Mouse (Mus musculus) neural tube, embryonic 14.5 days (tissue): ENCODE measurements around the gene Ptgds. TPM values are rescaled to one million over a fixed set of nuclear protein-coding genes. Genes with fewer than 3 reads are reported as not detected.

ENCODE experiments used
- ATAC-seq: fragments of 200-750 bp; cut with Nextera tagmentation; 2 replicates; pipeline ENCODE4 v1.8.0; 2017; ENCODE audit warnings: low read depth, mild to moderate bottlenecking, moderate TSS enrichment, moderate library complexity
- H3K27ac ChIP-seq: fragments of 300-500 bp; sonication (generic); 2 replicates; pipeline ENCODE4 v1.5.1; 2014; ENCODE audit warnings: low read depth, mild to moderate bottlenecking, control low read depth, low read length, moderate library complexity, mixed read lengths
- H3K27me3 ChIP-seq: fragments of 300-500 bp; sonication (generic); 2 replicates; pipeline ENCODE4 v1.6.1; 2014; ENCODE audit warnings: low read length; ENCODE audit not compliant: control insufficient read depth, insufficient read depth
- H3K36me3 ChIP-seq: fragments of 300-500 bp; sonication (generic); 2 replicates; pipeline ENCODE4 v1.6.1; 2014; ENCODE audit warnings: low read length, mixed read lengths; ENCODE audit not compliant: control insufficient read depth, insufficient read depth
- H3K4me1 ChIP-seq: fragments of 300-500 bp; sonication (generic); 2 replicates; pipeline ENCODE4 v1.6.1; 2014; ENCODE audit warnings: low read length; ENCODE audit not compliant: control insufficient read depth, insufficient read depth
- H3K4me2 ChIP-seq: fragments of 300-500 bp; sonication (generic); 2 replicates; pipeline ENCODE4 v1.6.1; 2014; ENCODE audit warnings: mild to moderate bottlenecking, low read depth, low read length, control low read depth
- H3K4me3 ChIP-seq: fragments of 300-500 bp; sonication (generic); 2 replicates; pipeline ENCODE4 v1.5.1; 2014; ENCODE audit warnings: low read depth, low read length, control low read depth, mixed read lengths
- H3K9ac ChIP-seq: fragments of 300-500 bp; sonication (generic); replicated peaks from 2 replicates; pipeline ENCODE4 v1.6.1; 2014; ENCODE audit warnings: low read depth, mild to moderate bottlenecking, control low read depth, low read length, mixed read lengths
- H3K9me3 ChIP-seq: fragments of 300-500 bp; sonication (generic); 2 replicates; pipeline ENCODE4 v1.6.1; 2016; ENCODE audit warnings: low read length; ENCODE audit not compliant: control insufficient read depth
- WGBS: fragments of 180-500 bp; shearing (Covaris S2); extraction: QIAGEN DNeasy Blood & Tissue Kit; methylation state at CpG from one replicate; pipeline ENCODE4 v1.1.7; 2014; 5-methylcytosine and 5-hydroxymethylcytosine counted together
- polyA plus RNA-seq: library from polyadenylated mRNA; unstranded; fragments of >200 nt; fragmentation: Nextera tagmentation; extraction: Ambion mirVana; gene quantifications from 2 replicates; pipeline ENCODE4 v1.2.1, GENCODE M21; 2014

Ptgds gene
- polyA plus RNA-seq, 1 experiment from 2014 or later, result 5.6 TPM

DNA sequence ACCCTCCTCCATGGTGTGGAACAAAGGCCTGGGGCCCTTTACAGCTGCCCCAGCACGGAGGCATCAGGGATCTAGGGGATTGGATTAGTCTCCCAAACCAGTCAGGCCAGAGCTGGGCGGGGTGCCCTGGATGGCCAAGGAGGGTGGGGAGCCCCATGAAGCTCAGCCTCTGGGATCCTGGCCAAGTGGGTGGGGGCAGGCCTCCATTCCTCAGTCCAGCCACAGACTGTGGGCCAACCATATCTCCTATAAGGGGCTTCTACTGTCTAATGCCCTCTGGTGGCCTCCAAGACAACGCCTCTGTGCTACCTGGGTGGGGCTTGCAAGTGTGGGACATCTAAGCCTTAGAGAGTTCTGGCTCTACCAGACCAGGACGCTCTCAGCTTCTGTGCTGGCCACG is 10.9 kb downstream of the Ptgds start:
- no peaks in the 10 kb centered on the region for H3K9me3 ChIP-seq
- H3K4me1 ChIP-seq, result peaks cover 17% of the 10 kb centered on the region
- H3K27me3 ChIP-seq, result no peaks in the 10 kb centered on the region
- ATAC-seq, result no peak
- H3K9ac ChIP-seq, result no peak overlapping the region
- H3K27ac ChIP-seq, result no peak overlapping the region
- 0 out of 2 replicates have a peak, but pooled peaks cover 5% of the 10 kb centered on the region for H3K36me3 ChIP-seq
- no peak overlapping the region for H3K4me2 ChIP-seq
- no peak overlapping the region for H3K4me3 ChIP-seq
- WGBS, result 76% methylated on average over 5 of the region's 5 CpGs

DNA sequence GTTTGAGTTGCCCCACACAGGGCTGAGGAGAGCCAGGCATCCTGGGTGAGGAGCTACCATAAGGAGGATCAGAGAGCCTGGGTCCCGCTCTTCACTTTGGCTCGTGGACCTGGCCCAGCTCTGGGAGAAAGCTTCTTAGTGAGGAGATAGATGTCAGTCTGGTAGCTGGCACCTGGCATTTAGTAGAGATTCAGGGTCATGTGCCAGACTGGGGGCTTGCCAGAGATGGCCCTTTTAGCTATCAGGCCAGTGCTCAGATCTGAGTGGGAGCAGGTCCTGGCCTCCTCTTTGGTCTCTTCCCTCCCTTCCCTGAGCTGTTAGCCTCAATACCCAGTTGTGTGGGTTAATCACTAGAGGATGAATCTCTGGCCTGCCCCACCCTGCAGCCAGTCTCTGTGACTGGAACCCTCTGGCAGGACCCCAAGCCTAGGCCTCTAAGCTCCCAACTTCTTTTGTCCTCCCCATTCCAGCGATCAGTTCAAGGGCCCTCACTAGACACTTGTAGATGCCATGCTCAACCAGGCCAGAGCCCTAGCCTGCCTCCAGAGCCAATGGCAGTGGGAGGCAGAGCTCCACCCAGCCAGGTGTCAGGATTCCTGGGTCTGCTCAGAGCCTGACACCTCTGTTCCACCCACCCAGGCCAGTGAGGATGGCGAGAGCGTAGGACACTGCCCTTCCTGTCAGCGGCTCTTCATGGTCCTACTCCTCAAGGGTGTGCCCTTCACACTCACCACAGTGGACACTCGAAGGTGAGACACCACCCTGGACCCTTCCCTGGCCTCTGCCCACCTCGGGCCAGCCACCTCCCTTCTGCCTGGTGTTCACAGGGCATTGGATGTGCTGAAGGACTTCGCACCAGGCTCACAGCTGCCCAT is 12.6 kb downstream of the Ptgds start:
- no peak overlapping the region for H3K4me2 ChIP-seq
- H3K27ac ChIP-seq, result no peak overlapping the region
- no peaks in the 10 kb centered on the region for H3K9me3 ChIP-seq
- WGBS, result 92% methylated on average over 9 of the region's 9 CpGs
- H3K36me3 ChIP-seq, result 0 out of 2 replicates have a peak, but pooled peaks cover 5% of the 10 kb centered on the region
- no peak for ATAC-seq
- peaks cover 17% of the 10 kb centered on the region for H3K4me1 ChIP-seq
- no peaks in the 10 kb centered on the region for H3K27me3 ChIP-seq
- H3K4me3 ChIP-seq, result no peak overlapping the region
- H3K9ac ChIP-seq, result no peak overlapping the region

DNA sequence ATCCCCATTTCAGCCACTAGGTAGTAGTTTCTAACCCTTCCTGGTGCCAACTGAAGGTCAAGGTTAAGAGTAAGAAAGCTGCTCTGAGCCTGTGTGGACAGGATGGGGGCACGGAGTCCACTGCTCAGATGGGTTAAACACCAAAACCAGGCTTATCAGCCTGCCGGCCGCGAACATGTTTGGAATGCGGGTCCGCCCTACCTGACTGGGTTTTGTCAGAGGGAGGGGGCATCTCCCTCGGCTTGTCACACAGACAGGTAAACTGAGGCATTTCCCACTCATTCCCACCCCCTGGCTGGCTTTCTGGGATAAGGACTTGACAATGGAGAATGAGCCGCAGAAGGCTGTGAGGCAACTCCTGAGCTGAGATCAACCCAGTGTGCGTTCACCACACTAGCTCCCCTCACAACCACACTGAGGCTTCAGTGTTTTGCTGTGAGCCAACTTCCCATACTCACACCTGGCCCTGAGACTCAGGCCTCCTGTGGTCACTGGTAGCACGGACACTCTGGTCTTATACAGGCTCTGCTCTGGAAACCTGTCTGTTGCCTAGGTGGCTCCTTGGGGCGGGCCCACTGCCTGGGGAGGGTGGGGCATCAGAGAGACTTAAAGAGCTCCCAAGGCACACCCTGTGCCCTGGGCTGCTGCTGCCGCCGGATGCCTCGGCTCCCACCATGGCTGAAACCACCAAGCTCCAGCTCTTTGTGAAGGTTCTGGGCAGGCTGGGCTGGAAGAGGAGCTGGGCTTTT is 13.5 kb downstream of the Ptgds start, which contains the start of gene Clic3:
TSS of gene Clic3 (plus strand) at position 634 of the 749 bp plus-strand sequence.
- Histone ChIP-seq H3K9me3 (no peaks in the 10 kb centered on the region), H3K27ac (no peak within 1 kb of the TSS), H3K4me3 (no peak within 1 kb of the TSS), H3K9ac (no peak within 1 kb of the TSS), H3K4me2 (no peak within 1 kb of the TSS), H3K4me1 (peaks cover 16% of the 10 kb centered on the region), H3K36me3 (0 out of 2 replicates have a peak, but pooled peaks cover 5% of the 10 kb centered on the region), H3K27me3 (no peaks in the 10 kb centered on the region)
- ATAC-seq, result no peak
- 62% methylated on average over 14 of the region's 14 CpGs for WGBS

DNA sequence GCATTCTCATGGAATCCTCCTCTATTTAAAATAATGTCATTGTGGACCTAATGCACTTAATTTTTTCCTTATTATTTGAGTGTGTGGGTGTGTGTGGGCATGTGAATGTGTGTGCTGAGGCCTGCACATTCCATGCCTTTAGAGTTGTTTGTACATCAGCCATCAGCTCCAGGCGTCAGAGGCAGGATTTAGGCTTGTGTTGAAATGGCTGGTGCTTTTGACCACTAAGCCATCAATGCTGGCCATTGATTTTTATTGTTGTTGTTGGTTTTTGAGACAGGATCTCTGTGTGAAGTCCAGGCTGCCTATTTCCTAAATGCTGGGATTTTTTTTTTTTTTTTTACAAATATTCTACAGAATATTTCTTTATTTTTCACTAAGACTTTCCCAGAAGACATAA is 16.9 kb downstream of the Ptgds start:
- H3K36me3 ChIP-seq, result 0 out of 2 replicates have a peak, but pooled peaks cover 4% of the 10 kb centered on the region
- no peak overlapping the region for H3K27ac ChIP-seq
- no peaks in the 10 kb centered on the region for H3K27me3 ChIP-seq
- no peaks in the 10 kb centered on the region for H3K4me1 ChIP-seq
- WGBS, result 38% methylated on average over 1 of the region's 1 CpGs
- no peak for ATAC-seq
- H3K4me3 ChIP-seq, result no peak overlapping the region
- H3K4me2 ChIP-seq, result no peak overlapping the region
- no peak overlapping the region for H3K9ac ChIP-seq
- no peaks in the 10 kb centered on the region for H3K9me3 ChIP-seq

DNA sequence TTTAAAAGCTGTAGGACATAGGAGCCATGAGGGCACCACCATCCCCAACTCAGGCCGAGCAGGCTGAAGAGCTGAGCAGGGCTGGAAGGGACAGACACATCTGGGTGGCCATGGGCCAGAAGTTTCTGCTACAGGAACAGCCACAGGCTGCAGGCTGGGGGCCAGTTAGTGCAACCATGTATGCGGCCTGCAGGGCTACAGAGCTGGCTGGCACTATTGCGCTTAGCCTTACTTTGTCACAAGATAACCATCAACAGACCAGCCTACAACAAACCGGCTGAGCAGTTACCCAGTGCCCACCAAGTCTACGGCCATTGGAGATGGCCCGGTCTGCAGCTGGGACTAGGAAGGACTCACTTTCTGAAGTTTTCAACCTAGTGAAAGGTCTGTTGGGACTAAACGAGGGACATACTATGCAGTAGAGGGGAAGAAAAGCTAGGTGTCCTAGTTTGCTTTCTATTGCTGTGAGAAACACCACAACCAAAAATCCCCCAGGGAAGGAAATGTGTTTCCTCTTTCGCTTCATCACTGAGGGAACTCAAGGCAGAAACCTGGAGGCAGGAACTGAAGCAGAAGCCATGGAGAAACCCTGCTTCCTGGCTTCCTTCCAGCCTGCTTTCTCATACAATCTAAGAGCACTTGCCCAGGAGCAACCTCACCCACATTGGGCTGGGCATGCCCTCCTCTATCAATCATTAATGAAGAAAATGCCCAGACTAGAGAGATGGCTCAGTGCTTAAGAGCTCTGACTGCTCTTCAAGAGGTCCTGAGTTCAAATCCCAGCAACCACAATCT is 18.8 kb downstream of the Ptgds start:
- H3K4me2 ChIP-seq, result no peak overlapping the region
- 88% methylated on average over 8 of the region's 8 CpGs for WGBS

DNA sequence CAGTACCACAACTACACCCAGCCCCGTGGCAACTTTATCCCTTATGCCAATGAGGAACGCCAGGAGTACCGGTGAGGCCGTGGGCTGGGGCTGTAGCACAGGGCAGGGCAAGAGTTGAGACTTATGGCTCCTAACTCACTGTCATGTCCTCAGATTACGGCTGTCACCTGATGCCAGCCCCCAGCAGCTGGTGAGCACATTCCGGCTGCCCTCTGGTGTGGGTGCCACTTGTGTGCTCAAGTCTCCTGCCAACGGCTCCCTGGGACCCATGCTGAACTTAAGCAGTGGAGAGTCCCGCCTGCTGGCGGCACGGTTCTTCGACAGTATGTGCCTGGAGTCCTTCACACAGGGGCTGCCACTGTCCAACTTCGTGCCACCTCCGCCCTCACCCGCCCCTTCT is 27.2 kb downstream of the Ptgds start:
- Histone ChIP-seq H3K9me3 (no peaks in the 10 kb centered on the region), H3K27ac (no peak overlapping the region), H3K4me3 (no peak overlapping the region), H3K27me3 (no peaks in the 10 kb centered on the region), H3K9ac (no peak overlapping the region), H3K4me2 (no peak overlapping the region), H3K36me3 (peaks cover 71% of the 10 kb centered on the region), H3K4me1 (no peaks in the 10 kb centered on the region)
- 93% methylated on average over 14 of the region's 14 CpGs for WGBS
- no peak for ATAC-seq

More for the DNA sequence above, 18.8 kb downstream of the Ptgds start:
- no peak overlapping the region for H3K4me3 ChIP-seq
- H3K27me3 ChIP-seq, result no peaks in the 10 kb centered on the region
- no peaks in the 10 kb centered on the region for H3K9me3 ChIP-seq
- H3K9ac ChIP-seq, result no peak overlapping the region
- peaks cover 17% of the 10 kb centered on the region; the same call in 1 of the 2 replicates for H3K36me3 ChIP-seq
- no peaks in the 10 kb centered on the region for H3K4me1 ChIP-seq
- no peak overlapping the region for H3K27ac ChIP-seq
- ATAC-seq, result no peak

DNA sequence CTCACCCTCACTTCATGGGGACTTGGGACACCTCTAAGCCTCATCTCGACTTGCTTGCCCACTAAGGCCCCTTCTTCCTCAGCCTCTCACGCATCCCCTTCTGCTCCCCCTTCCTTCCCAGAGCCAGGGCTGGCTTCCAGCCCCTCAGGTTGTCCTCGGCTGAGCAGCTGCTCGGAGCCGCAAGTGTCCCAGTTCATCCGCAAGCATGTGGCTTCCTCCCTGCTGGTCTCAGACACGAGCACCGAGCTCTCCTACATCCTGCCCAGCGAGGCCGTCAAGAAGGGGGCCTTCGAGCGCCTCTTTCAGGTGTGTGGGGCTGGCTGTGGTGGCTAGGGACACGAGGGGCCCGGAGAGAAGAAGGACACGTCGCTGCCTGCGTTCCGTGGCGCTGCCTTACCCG is 28.8 kb downstream of the Ptgds start:
- H3K27ac ChIP-seq, result no peak overlapping the region
- no peaks in the 10 kb centered on the region for H3K27me3 ChIP-seq
- no peak for ATAC-seq
- H3K9me3 ChIP-seq, result no peaks in the 10 kb centered on the region
- H3K9ac ChIP-seq, result no peak overlapping the region
- no peak overlapping the region for H3K4me2 ChIP-seq
- H3K4me1 ChIP-seq, result no peaks in the 10 kb centered on the region
- peaks cover 74% of the 10 kb centered on the region for H3K36me3 ChIP-seq
- no peak overlapping the region for H3K4me3 ChIP-seq
- WGBS, result 92% methylated on average over 20 of the region's 20 CpGs

DNA sequence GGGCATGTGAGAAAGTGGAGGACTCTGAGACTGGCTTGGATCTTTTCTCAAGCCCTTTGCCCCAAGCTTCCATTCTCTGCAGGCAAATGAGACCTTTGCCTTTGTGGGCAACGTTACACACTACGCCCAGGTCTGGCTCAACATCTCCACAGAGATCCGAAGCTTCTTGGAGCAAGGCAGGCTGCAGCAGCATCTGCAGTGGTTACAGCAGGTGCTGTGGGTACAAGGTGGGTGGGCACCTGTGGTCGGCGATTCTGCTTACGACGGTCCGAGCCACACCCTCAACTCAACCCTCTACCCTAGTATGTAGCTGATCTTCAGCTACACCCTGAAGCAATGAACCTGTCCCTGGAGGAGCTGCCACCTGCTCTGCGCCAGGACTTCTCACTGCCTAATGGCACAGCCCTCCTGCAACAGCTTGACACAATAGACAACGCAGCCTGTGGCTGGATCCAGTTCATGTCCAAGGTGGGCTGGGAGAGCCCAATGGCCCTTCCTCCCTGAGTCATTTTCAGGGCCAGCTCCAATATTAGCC is 33.5 kb downstream of the Ptgds start:
- no peak overlapping the region for H3K9ac ChIP-seq
- ATAC-seq, result no peak
- H3K4me2 ChIP-seq, result no peak overlapping the region
- H3K36me3 ChIP-seq, result peaks cover 50% of the 10 kb centered on the region
- no peaks in the 10 kb centered on the region for H3K9me3 ChIP-seq
- no peaks in the 10 kb centered on the region for H3K27me3 ChIP-seq
- 95% methylated on average over 10 of the region's 10 CpGs for WGBS
- H3K27ac ChIP-seq, result no peak overlapping the region
- no peaks in the 10 kb centered on the region for H3K4me1 ChIP-seq
- H3K4me3 ChIP-seq, result no peak overlapping the region
